Mouse (Mus musculus) midbrain, embryonic 10.5 days (tissue): Measurements from ENCODE around the gene Creg1. TPM values are rescaled to one million over a fixed set of nuclear protein-coding genes. Genes with fewer than 3 reads are reported as not detected.

Experiments
- DNase-seq: peaks from one replicate; pipeline ENCODE4 v3.0.0-alpha.2; 2017; ENCODE audit warnings: low spot score
- H3K27ac ChIP-seq: fragments of 300-500 bp; sonication (generic); replicated peaks from 2 replicates; pipeline ENCODE4 v1.5.1; 2016; ENCODE audit warnings: mild to moderate bottlenecking
- H3K27me3 ChIP-seq: fragments of 300-500 bp; sonication (generic); 2 replicates; pipeline ENCODE4 v1.6.1; 2016; ENCODE audit warnings: low read depth, mild to moderate bottlenecking; ENCODE audit not compliant: poor library complexity, severe bottlenecking
- H3K36me3 ChIP-seq: fragments of 300-500 bp; sonication (generic); 2 replicates; pipeline ENCODE4 v1.6.1; 2016; ENCODE audit warnings: mild to moderate bottlenecking, moderate library complexity
- H3K4me1 ChIP-seq: fragments of 300-500 bp; sonication (generic); 2 replicates; pipeline ENCODE4 v1.6.1; 2016
- H3K4me3 ChIP-seq: fragments of 300-500 bp; sonication (generic); 2 replicates; pipeline ENCODE4 v1.5.1; 2016; ENCODE audit warnings: mild to moderate bottlenecking, moderate library complexity
- H3K9me3 ChIP-seq: fragments of 300-500 bp; sonication (generic); replicated peaks from 2 replicates; pipeline ENCODE4 v1.6.1; 2016; ENCODE audit warnings: mild to moderate bottlenecking
- WGBS: fragments of 180-500 bp; shearing (Covaris S2); methylation state at CpG from one replicate; pipeline ENCODE4 v1.1.7; 2016; 5-methylcytosine and 5-hydroxymethylcytosine counted together
- polyA plus RNA-seq: library from polyadenylated mRNA; unstranded; fragments of >200 nt; fragmentation: Nextera tagmentation; extraction: Ambion mirVana; gene quantifications from 2 replicates; pipeline ENCODE4 v1.2.1, GENCODE M21; 2016

Gene Creg1
- polyA plus RNA-seq, result 31.7 and 36.1 TPM in 2 replicates

DNA sequence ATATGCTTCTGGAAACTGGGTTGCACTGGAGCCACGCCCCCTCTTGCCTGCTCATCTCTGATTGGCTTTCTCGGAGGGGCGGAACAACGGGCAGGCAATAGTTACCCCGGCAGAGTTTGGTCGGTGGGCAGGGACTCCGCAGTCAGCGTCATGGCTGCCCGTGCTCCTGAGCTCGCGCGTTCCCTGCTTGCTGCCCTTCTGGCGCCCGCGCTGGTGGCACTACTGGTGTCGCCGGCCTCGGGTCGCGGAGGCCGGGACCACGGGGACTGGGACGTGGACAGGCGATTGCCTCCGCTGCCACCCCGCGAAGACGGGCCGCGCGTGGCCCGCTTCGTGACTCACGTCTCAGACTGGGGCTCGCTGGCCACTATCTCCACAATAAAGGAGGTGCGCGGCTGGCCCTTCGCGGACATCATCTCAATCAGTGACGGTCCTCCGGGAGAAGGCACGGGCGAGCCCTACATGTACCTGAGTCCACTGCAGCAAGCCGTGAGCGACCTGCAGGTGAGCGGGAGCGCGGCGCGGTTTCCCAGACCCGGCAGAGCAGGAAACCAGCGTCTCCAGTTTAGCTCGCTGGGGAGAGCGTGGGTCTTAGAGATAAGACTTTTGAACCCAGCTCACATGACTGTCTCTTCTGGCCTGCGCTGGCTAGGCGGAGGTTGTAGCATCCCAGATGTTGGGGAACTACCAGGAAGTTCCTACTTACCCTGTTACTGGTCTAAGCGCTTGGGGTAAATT is at the start of gene Creg1:
Gene Creg1, plus strand, starts transcription at position 112 of the 738 bp plus-strand sequence.
- no peaks in the 10 kb centered on the region for H3K36me3 ChIP-seq
- DNase-seq, result peak; percentile 91
- under 1% methylated on average over 57 of the region's 57 CpGs for WGBS
- peaks cover 47% of the 10 kb centered on the region for H3K27me3 ChIP-seq
- H3K4me3 ChIP-seq, result peak within 1 kb of the TSS; percentile 89
- peak within 1 kb of the TSS; percentile 86 for H3K27ac ChIP-seq
- peaks cover 5% of the 10 kb centered on the region; the same call in 1 of the 2 replicates for H3K9me3 ChIP-seq
- peaks cover 16% of the 10 kb centered on the region for H3K4me1 ChIP-seq

DNA sequence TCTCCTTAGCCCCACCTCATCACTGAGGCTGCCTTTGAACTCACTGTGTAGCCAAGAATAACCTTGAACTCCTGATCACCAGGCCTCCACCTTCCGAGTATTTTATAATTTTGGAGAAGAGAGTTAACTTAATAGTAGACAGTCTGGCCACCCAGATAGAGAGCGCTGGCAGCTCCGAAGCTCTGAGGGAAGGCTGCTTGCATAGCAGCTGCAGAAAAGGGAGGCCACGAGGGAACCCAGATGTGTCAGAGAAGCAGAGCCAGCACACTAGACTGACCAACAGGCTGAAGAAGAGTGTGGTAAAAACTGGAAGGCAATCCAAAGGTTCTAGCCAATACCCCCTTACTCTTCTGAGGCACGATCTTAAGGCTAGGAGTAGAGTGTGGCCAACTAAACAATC is 49.7 kb upstream of the Creg1 start:
- H3K4me3 ChIP-seq, result no peak overlapping the region
- WGBS, result 85% methylated on average over 5 of the region's 5 CpGs

DNA sequence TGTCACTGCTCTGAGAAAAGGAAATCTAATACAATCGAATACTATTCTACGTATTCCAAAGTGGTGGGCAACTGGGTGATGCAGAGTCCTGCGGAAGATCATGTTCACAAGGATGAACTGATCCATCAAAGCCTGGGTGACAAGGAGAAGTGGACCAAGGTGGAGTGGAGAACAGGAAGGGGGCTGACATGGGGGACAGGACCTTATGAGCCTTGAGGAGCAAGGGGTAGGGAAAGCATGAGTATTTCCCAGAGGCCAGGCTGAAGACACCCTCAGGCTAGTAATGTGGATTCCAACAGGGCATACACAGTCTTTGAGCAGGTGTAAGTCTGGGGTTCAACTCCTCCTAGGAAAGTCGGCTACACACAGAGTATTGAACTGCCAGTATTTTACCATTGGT is 47.1 kb upstream of the Creg1 start:
- Histone ChIP-seq H3K4me1 (peaks cover 11% of the 10 kb centered on the region; the same call in 1 of the 2 replicates), H3K4me3 (no peak overlapping the region), H3K9me3 (no peaks in the 10 kb centered on the region), H3K27ac (no peak overlapping the region), H3K27me3 (no peaks in the 10 kb centered on the region), H3K36me3 (no peaks in the 10 kb centered on the region)
- DNase-seq, result no peak
- 90% methylated on average over 4 of the region's 4 CpGs for WGBS

More for the DNA sequence above, 49.7 kb upstream of the Creg1 start:
- no peaks in the 10 kb centered on the region for H3K36me3 ChIP-seq
- H3K27ac ChIP-seq, result no peak overlapping the region
- DNase-seq, result no peak
- H3K9me3 ChIP-seq, result no peaks in the 10 kb centered on the region
- H3K27me3 ChIP-seq, result peaks cover 17% of the 10 kb centered on the region
- peaks cover 13% of the 10 kb centered on the region; the same call in 1 of the 2 replicates for H3K4me1 ChIP-seq

DNA sequence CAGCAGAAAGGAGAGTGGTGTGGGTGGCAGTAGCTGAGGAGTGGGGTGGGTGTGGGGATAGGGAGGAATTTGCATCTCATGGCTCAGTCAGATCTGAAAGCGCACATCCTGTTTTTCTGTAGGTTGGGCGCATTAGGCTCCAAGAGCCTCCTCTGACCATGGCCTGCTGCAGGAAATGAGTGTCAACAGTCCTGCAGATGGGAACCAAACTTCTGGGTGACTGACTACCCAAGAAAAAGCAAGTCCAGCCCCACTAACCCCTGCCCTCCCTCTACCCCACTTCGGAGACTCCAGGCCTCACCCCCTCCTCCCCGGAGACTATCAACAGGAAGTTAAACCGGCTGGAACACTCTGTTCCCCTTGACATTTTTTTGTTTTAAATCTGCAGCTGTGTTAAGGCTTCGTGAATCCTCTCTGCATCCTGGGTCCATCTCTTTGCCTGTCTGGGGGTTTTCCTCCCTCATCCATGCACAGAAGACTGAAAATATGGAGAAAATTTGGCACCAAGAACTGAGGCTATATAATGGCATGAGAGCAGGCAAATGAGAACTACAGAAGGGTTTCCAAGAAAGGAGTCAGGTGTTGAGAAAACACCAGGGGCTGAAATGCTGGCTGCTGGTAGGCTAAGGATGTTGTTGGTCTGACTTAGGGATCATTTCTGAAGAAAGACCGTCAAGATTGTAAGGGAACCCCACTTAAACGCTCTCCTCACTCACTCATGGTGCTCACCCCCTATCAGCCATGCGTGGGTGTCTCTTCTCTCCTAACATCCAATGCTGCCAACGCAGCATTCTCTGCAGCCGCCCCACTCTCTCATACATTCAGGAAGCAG is 45.6 kb upstream of the Creg1 start:
- H3K27me3 ChIP-seq, result no peaks in the 10 kb centered on the region
- no peaks in the 10 kb centered on the region for H3K36me3 ChIP-seq
- no peaks in the 10 kb centered on the region for H3K9me3 ChIP-seq
- H3K4me1 ChIP-seq, result peaks cover 11% of the 10 kb centered on the region; the same call in 1 of the 2 replicates
- WGBS, result 64% methylated on average over 11 of the region's 11 CpGs
- no peak for DNase-seq
- H3K4me3 ChIP-seq, result no peak overlapping the region
- no peak overlapping the region; the same call in 1 of the 2 replicates for H3K27ac ChIP-seq

DNA sequence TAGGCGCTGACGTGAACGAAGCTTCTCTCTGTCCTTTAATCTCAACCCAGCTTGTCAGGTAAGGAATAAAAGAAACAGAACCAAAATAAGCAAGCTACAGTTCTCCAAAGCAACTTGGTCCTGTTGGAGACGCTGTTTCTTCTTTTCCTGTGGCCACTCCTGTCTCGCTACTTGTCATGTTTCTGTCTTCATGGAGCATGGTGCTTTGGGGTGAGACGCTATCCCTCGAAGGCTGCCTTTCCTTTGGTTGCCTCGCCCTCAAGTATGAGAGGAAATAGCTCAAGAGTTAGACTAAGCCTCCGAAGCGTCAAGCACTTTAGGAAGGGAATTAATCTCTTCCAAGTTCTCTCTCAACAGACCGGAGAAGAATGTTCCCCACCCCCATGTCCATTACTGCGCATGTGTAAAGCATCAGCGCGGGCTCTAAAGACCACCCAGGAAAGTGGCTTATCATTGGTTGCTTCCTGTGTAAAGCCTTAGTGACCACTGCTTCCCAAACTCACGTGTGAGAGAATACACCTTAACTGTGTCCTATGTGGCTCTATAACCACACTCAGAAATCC is 44.9 kb upstream of the Creg1 start:
- no peak overlapping the region for H3K27ac ChIP-seq

DNA sequence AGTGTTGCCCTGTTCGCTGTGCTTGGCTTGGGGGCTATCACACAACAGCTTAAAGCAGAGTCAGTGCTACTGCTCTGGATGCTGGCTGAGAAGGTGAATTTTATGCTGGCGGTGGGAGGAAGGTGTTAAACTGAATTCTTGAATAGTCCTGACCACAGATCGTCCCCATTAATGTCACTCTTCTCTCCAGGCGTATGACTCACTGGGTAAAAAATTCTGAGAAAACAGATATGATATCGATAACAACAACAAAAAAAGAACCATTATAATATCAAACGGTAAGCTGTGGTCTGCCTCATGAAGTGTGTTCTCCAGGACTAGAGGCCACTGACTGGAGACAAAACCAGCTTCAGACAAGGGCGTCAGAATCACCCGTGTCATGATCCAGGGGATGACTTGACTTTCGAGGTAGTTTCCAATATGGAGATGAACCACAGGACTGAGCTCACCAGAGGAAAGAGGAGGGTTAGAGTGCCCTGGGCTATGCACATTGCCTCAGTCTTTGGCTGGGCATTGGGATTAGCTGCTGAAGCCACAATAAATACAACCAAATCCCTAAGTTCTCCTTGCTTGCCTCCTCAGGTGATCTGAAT is 40.9 kb upstream of the Creg1 start:
- H3K4me3 ChIP-seq, result no peak overlapping the region
- H3K9me3 ChIP-seq, result no peaks in the 10 kb centered on the region
- no peaks in the 10 kb centered on the region for H3K27me3 ChIP-seq
- WGBS, result 95% methylated on average over 9 of the region's 9 CpGs
- no peak for DNase-seq
- no peak overlapping the region for H3K27ac ChIP-seq
- peaks cover 41% of the 10 kb centered on the region for H3K4me1 ChIP-seq
- no peaks in the 10 kb centered on the region for H3K36me3 ChIP-seq

More for the DNA sequence above, 44.9 kb upstream of the Creg1 start:
- H3K36me3 ChIP-seq, result no peaks in the 10 kb centered on the region
- whole genome bisulfite sequencing, result 77% methylated on average over 15 of the region's 15 CpGs
- H3K4me1 ChIP-seq, result peaks cover 11% of the 10 kb centered on the region; the same call in 1 of the 2 replicates
- H3K27me3 ChIP-seq, result no peaks in the 10 kb centered on the region
- no peak for DNase-seq
- no peaks in the 10 kb centered on the region for H3K9me3 ChIP-seq
- no peak overlapping the region for H3K4me3 ChIP-seq

DNA sequence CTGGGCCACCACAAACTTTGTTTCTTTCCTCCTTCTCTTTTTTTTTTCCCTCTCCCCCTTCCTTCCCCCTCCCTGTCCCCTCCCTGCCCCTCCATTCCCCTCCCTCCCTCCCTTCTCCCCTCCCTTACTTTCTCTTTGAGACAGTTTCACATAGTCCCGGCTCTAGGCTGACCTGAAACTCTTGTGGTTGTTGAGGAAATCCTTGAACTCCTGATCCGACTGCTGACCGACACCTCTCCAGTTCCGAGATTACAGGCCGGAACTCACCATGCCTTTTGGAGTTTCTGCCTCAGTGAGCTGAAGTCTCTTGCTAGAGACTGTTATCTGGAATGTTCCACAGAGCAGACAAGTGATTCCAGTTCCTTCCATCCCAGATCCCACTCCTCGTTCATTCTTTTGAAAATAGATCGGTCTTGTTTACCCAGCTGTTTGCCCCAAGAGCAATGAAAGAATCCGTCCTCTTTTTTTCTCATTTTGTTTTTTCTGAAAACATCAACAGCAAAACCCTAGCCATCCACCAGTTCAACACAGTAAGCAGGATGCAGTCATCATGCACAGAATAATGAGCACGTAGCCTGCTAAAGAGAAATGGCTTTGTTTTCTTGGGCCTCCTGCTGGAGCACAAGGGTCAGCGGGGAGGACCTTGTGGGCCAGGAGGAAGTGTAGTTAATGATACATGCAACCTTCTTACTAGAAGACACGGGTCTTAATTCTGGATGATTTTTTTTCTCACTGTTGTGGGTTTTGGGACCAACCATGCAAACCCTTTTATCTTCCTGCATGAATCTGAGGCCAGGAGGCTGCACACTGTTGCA is 39.1 kb upstream of the Creg1 start:
- Histone ChIP-seq H3K36me3 (no peaks in the 10 kb centered on the region), H3K27me3 (no peaks in the 10 kb centered on the region)
- WGBS, result 64% methylated on average over 11 of the region's 11 CpGs

DNA sequence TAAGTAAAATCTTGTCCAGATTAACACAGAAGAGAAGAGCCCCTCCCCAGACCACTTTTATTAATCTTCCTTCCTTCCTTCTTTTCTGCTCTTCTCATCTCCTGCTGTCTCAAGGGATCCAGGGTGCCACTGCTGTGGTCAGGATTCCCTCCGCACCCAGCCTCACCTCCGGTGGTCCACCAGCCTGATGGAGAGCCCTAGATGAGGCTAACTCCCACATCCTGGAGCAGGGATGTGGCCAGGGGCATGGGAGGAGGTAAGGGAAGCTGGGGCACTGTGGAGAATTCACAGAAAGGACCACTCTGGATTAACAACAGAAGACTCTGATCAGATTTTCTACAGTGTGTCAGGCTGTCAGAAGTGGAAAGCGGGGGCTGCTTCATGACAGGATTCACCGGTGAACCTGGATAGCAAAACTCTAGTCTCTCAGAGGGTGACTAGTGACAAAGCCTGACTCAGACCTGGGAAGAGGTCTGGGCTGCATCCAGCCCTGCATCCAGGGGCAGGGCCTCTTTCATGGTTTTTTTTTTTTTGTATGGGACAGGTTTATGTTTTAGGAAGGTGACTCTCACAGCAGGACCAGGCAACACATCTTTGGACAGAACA is 38.4 kb upstream of the Creg1 start:
- Histone ChIP-seq H3K36me3 (no peaks in the 10 kb centered on the region), H3K4me3 (no peak overlapping the region), H3K4me1 (peaks cover 31% of the 10 kb centered on the region), H3K27ac (no peak overlapping the region), H3K9me3 (no peaks in the 10 kb centered on the region), H3K27me3 (no peaks in the 10 kb centered on the region)
- no peak for DNase-seq
- 70% methylated on average over 4 of the region's 4 CpGs for WGBS

More for the DNA sequence above, 39.1 kb upstream of the Creg1 start:
- DNase-seq, result no peak
- Histone ChIP-seq H3K27ac (no peak overlapping the region), H3K4me1 (peaks cover 31% of the 10 kb centered on the region), H3K9me3 (no peaks in the 10 kb centered on the region), H3K4me3 (no peak overlapping the region)

DNA sequence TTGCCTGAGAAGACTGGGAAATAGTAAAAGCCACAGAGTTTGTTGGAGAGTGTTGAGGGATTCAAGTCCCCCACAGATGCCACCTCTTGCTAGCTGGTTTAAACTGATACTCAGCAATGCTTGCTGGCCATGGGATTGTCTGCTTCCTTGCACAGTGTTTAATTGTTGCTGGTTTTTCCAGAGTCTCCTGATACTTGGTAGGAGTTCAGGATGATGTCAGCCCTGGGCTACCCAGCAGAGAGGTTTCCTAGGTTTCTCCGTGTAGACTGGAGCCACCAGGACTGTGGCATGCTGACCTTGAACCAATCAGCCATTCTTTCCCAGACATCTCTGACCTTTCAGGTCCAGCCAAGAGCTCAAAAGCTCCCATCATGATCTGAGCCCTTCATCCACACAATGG is 36.6 kb upstream of the Creg1 start:
- no peak overlapping the region for H3K4me3 ChIP-seq
- no peaks in the 10 kb centered on the region for H3K27me3 ChIP-seq
- no peaks in the 10 kb centered on the region for H3K36me3 ChIP-seq
- peaks cover 31% of the 10 kb centered on the region for H3K4me1 ChIP-seq
- no peak for DNase-seq
- 50% methylated on average over 1 of the region's 1 CpGs for WGBS
- H3K9me3 ChIP-seq, result no peaks in the 10 kb centered on the region
- 0 out of 2 replicates have a peak overlapping the region, but pooled peaks have one; percentile 23 for H3K27ac ChIP-seq

DNA sequence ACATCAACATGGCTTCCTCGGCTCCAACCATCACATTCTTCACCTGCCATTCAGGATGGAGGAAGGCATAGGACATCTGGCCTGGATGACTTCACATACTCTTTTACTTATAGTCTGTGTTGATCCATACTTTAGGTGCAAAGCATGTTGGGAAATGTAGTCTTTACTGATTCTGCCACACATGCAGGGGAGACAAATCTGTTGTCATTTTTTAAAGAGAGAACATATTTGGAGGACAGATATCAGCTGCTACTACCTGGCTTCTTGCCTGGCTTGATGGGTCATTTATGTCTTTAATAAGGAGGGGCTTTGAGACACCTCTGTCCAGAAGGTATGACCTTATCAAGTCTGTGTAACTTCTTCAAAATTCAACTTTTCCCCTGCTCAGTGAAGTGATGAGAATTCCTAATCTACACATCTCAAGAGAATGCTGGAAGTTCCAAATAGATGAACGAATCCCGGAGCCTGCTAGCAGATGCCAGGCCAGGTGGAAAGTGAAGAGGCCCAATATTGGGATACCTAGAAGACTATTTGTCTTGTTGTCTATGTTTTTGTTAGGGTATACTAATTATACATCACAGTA is 35.4 kb upstream of the Creg1 start:
- Histone ChIP-seq H3K27me3 (no peaks in the 10 kb centered on the region), H3K4me3 (no peak overlapping the region), H3K4me1 (peaks cover 31% of the 10 kb centered on the region), H3K9me3 (no peaks in the 10 kb centered on the region), H3K36me3 (no peaks in the 10 kb centered on the region), H3K27ac (no peak overlapping the region)
- DNase-seq, result no peak
- WGBS, result 90% methylated on average over 3 of the region's 3 CpGs

DNA sequence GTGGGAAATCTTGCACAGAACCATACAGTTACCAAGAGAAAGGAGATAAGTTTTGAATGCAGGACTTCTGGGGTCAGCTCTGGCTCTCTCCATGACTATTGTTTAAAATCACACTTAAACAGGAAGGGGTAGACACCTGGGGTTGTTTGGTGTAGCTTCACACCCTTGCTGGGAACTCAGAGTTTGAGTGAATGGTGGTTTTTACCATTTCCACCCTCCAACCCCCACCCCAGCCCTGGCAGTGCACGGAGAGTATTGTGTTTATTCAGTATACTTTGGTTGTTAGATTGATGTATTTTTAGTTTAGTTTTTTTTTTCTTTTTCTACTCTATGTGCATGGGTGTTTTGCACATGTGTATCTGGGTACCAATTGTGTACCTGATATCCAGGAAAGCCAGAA is 33.4 kb upstream of the Creg1 start:
- 64% methylated on average over 1 of the region's 1 CpGs for WGBS
- Histone ChIP-seq H3K36me3 (no peaks in the 10 kb centered on the region), H3K27me3 (no peaks in the 10 kb centered on the region), H3K4me3 (no peak overlapping the region), H3K4me1 (peaks cover 20% of the 10 kb centered on the region), H3K9me3 (no peaks in the 10 kb centered on the region), H3K27ac (no peak overlapping the region)
- DNase-seq, result no peak
